Mouse (Mus musculus) lung, adult 2 months (tissue): Measurements from ENCODE around the gene March1. TPM values are rescaled to one million over a fixed set of nuclear protein-coding genes. Genes with fewer than 3 reads are reported as not detected.
A peak's percentile ranks its signal among the peaks of the same experiment; 100 is the strongest.

Source experiments
- DNase-seq: peaks from one replicate; pipeline ENCODE4 v3.0.0; 2022
- H3K4me1 ChIP-seq: fragments of 200-500 bp; 2 replicates; pipeline ENCODE4 v1.6.1; 2011; ENCODE audit warnings: low read length; ENCODE audit not compliant: control insufficient read depth, insufficient read depth
- H3K4me3 ChIP-seq: fragments of 200-500 bp; replicated peaks from 2 replicates; pipeline ENCODE3; 2011; ENCODE audit warnings: low read depth, mild to moderate bottlenecking, control low read depth, low read length; ENCODE audit errors: extremely low read depth
- CTCF ChIP-seq: fragments of 200-500 bp; IDR thresholded peaks from 2 replicates; pipeline ENCODE4 v1.5.1; 2011; ENCODE audit warnings: mild to moderate bottlenecking, low read length, control low read depth; ENCODE audit not compliant: insufficient read depth
- POLR2A ChIP-seq: fragments of 200-500 bp; IDR thresholded peaks from 2 replicates; pipeline ENCODE4 v1.6.1; 2011; ENCODE audit warnings: low read depth, mild to moderate bottlenecking, control low read depth, low read length, borderline replicate concordance; ENCODE audit errors: extremely low read depth
- WGBS: fragments of 180-500 bp; shearing (Covaris S2); methylation state at CpG from one replicate; pipeline ENCODE4 v1.1.7; 2018; 5-methylcytosine and 5-hydroxymethylcytosine counted together
- polyA plus RNA-seq: library from polyadenylated mRNA; depleted of rRNA; stranded (reverse); fragments of >200 nt; gene quantifications from 2 replicates; pipeline ENCODE4 v1.2.3, GENCODE M21; 2012

March1 gene
- polyA plus RNA-seq, 1 experiment: 3.0 TPM

GRCm38 (mm10) chr8:66210294-66210693 is 592.6 kb downstream of the March1 start:
- DNase-seq: no peak
- no peak overlapping the region for H3K4me3 ChIP-seq
- H3K4me1 ChIP-seq: no peaks in the 10 kb centered on the region
- 57% methylated on average over 2 of the region's 2 CpGs for WGBS
- no peak for TF ChIP-seq POLR2A
- TF ChIP-seq CTCF: no peak

- TF ChIP-seq CTCF (no peak), POLR2A (no peak)
- no peaks in the 10 kb centered on the region for H3K4me1 ChIP-seq
- 64% methylated on average over 1 of the region's 1 CpGs for WGBS
- DNase-seq: no peak
- H3K4me3 ChIP-seq: no peak overlapping the region
Measured at GRCm38 (mm10) chr8:66219974-66220373, 602.3 kb downstream of the March1 start.

- TF ChIP-seq POLR2A: no peak
- no peak for TF ChIP-seq CTCF
- Histone ChIP-seq H3K4me3 (no peak overlapping the region), H3K4me1 (no peaks in the 10 kb centered on the region)
- 79% methylated on average over 2 of the region's 2 CpGs for WGBS
- no peak for DNase-seq
Measured at GRCm38 (mm10) chr8:66229931-66230330, 612.2 kb downstream of the March1 start.

GRCm38 (mm10) chr8:66269546-66269945 is 651.8 kb downstream of the March1 start:
- H3K4me3 ChIP-seq: no peak overlapping the region
- TF ChIP-seq CTCF (no peak), POLR2A (no peak)
- DNase-seq: no peak
- 44% methylated on average over 4 of the region's 4 CpGs for WGBS
- H3K4me1 ChIP-seq: no peaks in the 10 kb centered on the region

GRCm38 (mm10) chr8:66270116-66270515 is 652.4 kb downstream of the March1 start:
- H3K4me3 ChIP-seq: no peak overlapping the region
- WGBS: 54% methylated on average over 2 of the region's 2 CpGs
- no peaks in the 10 kb centered on the region for H3K4me1 ChIP-seq
- no peak for TF ChIP-seq POLR2A
- TF ChIP-seq CTCF: no peak
- no peak for DNase-seq

- no peak for DNase-seq
- no peaks in the 10 kb centered on the region for H3K4me1 ChIP-seq
- TF ChIP-seq POLR2A (no peak), CTCF (no peak)
- 82% methylated on average over 7 of the region's 7 CpGs for WGBS
- H3K4me3 ChIP-seq: no peak overlapping the region
Measured at GRCm38 (mm10) chr8:66317824-66318223, 700.1 kb downstream of the March1 start.

- no peaks in the 10 kb centered on the region for H3K4me1 ChIP-seq
- WGBS: 32% methylated on average over 4 of the region's 4 CpGs
- no peak overlapping the region for H3K4me3 ChIP-seq
- peak; percentile 57 for TF ChIP-seq CTCF
- no peak for TF ChIP-seq POLR2A
- peak; percentile 9 for DNase-seq
Measured at GRCm38 (mm10) chr8:66323045-66323807, 705.5 kb downstream of the March1 start.

GRCm38 (mm10) chr8:66326396-66326795 is 708.7 kb downstream of the March1 start:
- H3K4me1 ChIP-seq: no peaks in the 10 kb centered on the region
- TF ChIP-seq POLR2A: no peak
- TF ChIP-seq CTCF: no peak
- no peak for DNase-seq
- H3K4me3 ChIP-seq: no peak overlapping the region

GRCm38 (mm10) chr8:66332206-66332605 is 714.5 kb downstream of the March1 start:
- no peak for TF ChIP-seq CTCF
- DNase-seq: no peak
- H3K4me1 ChIP-seq: no peaks in the 10 kb centered on the region
- no peak overlapping the region for H3K4me3 ChIP-seq
- WGBS: 63% methylated on average over 3 of the region's 3 CpGs

GRCm38 (mm10) chr8:66334265-66334664 is 716.6 kb downstream of the March1 start:
- WGBS: 57% methylated on average over 3 of the region's 3 CpGs

GRCm38 (mm10) chr8:66339551-66339950 is 721.9 kb downstream of the March1 start:
- no peak overlapping the region for H3K4me3 ChIP-seq
- DNase-seq: no peak
- TF ChIP-seq POLR2A: no peak
- no peak for TF ChIP-seq CTCF
- H3K4me1 ChIP-seq: no peaks in the 10 kb centered on the region
- WGBS: 72% methylated on average over 3 of the region's 3 CpGs

More at GRCm38 (mm10) chr8:66334265-66334664, 716.6 kb downstream of the March1 start:
- TF ChIP-seq POLR2A (no peak), CTCF (no peak)
- no peak for DNase-seq
- Histone ChIP-seq H3K4me3 (no peak overlapping the region), H3K4me1 (no peaks in the 10 kb centered on the region)
